Mouse (Mus musculus) adrenal gland, adult 8-10 months (tissue): ENCODE results near the gene Stat2. TPM values are rescaled to one million over a fixed set of nuclear protein-coding genes. Genes with fewer than 3 reads are reported as not detected.
"Not testable (repeated sequence)": the region's sequence is repeated elsewhere in the genome, so short reads cannot be mapped to it uniquely, and the experiment has no call there.

ENCODE experiments used
- DNase-seq: peaks from one replicate; pipeline ENCODE4 v3.0.0; 2022
- total RNA-seq, 4 experiments: library from RNA; stranded (reverse); gene quantifications; 2 replicates each; pipeline ENCODE4 v1.2.4; 2022

Gene Stat2
- total RNA-seq, 4 experiments from 2014 or later: 46.9 to 69.7 (median 57.7) TPM

DNA sequence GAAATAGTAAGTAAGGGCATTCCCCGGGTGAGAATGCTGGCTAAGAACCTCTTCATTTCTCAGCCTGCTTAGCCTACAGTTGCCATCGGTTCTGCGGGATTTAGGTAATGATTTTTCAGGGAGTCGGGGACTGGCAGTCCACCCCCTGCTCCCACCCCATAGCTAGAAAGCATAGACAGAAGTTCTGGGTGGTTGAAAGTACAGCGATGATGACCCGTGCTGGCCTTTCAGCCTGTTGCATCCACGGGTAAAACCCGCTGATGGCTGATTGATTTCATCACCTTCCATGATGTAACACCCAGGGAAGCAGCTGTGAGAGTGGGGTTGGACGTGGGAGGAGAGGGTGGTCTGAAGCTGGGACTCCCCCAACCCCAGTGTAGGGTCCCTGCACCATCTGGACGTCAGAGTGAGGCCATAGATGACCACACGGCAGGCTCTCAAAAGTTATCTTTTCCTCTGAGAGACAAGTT is 28.4 kb downstream of the Stat2 start, which contains the start of gene Il23a:
Gene Il23a, minus strand, starts transcription at position 51 of the 470 bp plus-strand sequence.
- no peak for DNase-seq

GRCm38 (mm10) chr10:128302357-128302756 is 32.0 kb downstream of the Stat2 start:
- no peak for DNase-seq

GRCm38 (mm10) chr10:128302785-128303125 is 32.4 kb downstream of the Stat2 start:
- no peak for DNase-seq

GRCm38 (mm10) chr10:128303126-128304021 is 33.0 kb downstream of the Stat2 start, which contains the start of gene Pan2:
Pan2 (plus strand) TSS chr10:128303335.
- peak; percentile 99 for DNase-seq

- DNase-seq: no peak
These were observed 39.3 kb downstream of the Stat2 start for GRCm38 (mm10) chr10:128309654-128310053.

- DNase-seq: peak; percentile 67
These were observed 39.8 kb downstream of the Stat2 start for GRCm38 (mm10) chr10:128310177-128310576.

- no peak for DNase-seq
These were observed 40.5 kb downstream of the Stat2 start for GRCm38 (mm10) chr10:128310902-128311301.

GRCm38 (mm10) chr10:128315578-128315977 is 45.2 kb downstream of the Stat2 start:
- no peak for DNase-seq

GRCm38 (mm10) chr10:128321641-128322040 is 51.3 kb downstream of the Stat2 start:
- DNase-seq: no peak

DNA sequence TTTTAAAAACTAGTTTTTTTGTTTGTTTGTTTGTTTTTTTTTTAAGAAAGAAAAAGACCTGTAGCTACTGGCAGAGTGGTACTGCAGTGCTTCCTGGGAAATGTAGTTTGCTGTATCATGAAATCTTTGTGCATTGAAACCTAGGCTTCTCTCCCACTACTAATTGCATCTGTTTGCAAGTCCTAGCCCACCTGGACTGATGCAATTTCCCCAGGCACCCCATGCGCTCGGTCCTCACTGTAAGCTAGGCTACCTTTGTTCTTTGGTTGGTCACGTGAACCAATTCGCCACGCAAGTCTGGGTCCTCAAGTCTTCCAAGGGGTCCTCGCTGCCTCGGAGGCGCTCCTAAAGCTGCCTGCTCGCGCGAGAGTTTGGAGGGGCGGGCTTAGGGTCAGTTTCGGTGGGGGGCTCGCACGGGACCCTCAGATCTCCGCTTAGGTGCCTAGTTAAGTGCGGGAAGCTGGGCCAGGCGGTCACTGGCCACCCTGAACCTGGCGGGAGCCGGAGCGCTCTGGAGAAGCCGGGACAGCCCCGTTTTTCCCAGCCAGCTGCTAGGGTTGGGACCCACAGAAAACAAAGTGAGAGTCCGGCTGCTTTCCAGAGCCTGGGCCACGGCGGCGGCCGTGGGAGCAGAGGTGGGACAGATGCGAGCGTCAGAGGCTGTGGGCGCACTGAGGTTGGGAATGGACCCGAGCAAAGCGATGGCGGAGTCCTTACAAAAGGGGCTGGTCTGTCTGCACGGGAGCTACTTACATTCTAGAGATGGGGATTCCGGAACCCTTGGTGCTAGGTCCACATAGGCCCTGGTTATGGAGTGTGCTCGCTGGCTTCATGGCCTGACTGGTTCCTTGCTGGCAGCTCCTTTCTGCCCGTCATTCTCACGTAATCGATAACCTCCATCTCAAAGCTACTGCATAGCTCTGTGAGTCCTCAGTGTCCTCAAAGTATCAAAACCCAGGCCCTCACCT is 52.1 kb downstream of the Stat2 start, which contains the start of gene Cnpy2:
Gene Cnpy2, plus strand, starts transcription at position 319 of the 968 bp plus-strand sequence.
- peak; percentile 77 for DNase-seq

DNA sequence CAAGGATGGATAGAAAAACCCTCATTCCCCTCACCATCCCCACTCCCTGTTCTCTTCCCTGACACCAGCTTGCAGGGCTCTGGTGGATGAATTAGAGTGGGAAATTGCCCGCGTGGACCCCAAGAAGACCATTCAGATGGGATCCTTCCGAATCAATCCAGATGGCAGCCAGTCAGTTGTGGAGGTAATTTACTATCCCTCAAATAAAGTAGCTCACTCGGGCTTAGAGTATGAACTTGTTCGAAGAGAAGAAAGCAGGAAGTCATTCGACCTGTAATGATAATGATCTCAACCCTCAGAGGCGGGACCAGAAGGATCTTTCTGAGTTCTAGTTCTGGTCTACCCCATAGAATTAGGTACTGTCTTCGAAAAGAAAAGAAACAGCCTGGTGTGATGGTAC is 53.2 kb downstream of the Stat2 start:
- DNase-seq: no peak

- no peak for DNase-seq
These were observed 56.5 kb downstream of the Stat2 start for GRCm38 (mm10) chr10:128326825-128327224.

GRCm38 (mm10) chr10:128327610-128328009 is 57.3 kb downstream of the Stat2 start:
- no peak for DNase-seq

GRCm38 (mm10) chr10:128332358-128333249 is 62.2 kb downstream of the Stat2 start:
- DNase-seq: not testable (repeated sequence)

- DNase-seq: peak; percentile 48
These were observed 65.2 kb downstream of the Stat2 start for GRCm38 (mm10) chr10:128335582-128335981.

DNA sequence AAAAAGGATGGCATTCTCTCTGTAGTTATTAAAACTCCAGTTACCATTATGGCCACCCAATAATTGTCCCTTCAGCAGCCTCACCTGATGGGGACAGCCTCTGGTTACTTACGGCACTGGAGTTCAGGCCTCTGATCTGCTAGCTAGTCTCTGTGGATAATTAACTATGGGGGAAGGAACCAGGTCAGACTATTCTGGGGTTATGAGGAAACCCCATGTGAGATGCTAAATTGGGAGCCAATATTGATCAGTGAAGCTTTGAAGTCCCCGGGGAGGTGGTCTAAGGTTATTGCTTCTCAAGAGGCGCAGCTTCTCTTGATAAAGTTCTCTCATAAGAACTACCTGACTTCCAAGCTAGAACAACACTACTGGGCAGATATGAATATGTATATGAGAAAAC is 65.8 kb downstream of the Stat2 start:
- no peak for DNase-seq

DNA sequence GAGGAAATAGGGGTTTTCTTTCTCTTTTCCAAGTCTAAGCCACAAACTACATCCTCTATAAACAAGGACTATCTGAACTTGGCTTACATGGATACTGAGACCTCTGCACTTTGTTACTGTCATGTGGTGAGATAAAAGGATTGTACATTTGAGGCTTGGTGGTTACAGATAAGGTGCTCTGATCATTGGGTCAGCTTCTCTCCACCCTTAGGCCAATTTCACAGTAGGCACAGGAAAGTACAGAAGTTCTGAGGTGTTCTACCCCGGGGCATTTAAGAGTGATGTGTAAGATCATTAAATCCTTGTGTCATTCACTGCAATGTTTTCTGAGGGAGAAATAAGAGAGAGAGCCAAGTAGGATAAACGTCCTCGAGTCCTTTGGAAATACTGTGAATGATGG is 66.2 kb downstream of the Stat2 start:
- no peak for DNase-seq

- peak; percentile 95 for DNase-seq
These were observed 67.2 kb downstream of the Stat2 start, which contains the start of gene Cs for GRCm38 (mm10) chr10:128337306-128338181. Cs (plus strand) TSS chr10:128337734.

GRCm38 (mm10) chr10:128338415-128338814 is 68.1 kb downstream of the Stat2 start:
- DNase-seq: no peak

GRCm38 (mm10) chr10:128338948-128339347 is 68.6 kb downstream of the Stat2 start:
- no peak for DNase-seq
